Mouse (Mus musculus) gastrocnemius, postnatal 36 days (tissue): ENCODE measurements around the gene Tex37. TPM values are rescaled to one million over a fixed set of nuclear protein-coding genes. Genes with fewer than 3 reads are reported as not detected.

ENCODE experiments used
- DNase-seq, 2 experiments: peaks; one replicate each; pipeline ENCODE4 v3.0.0; 2022
- intact Hi-C: fragments of 180-260 bp; cut with DNase I; formaldehyde crosslinking; loops from one replicate; pipeline ENCODE4 v1.15.1; 2025
- total RNA-seq, 2 experiments: library from RNA; stranded (reverse); gene quantifications; 2 replicates each; pipeline ENCODE4 v1.2.3; 2021

Gene Tex37
- total RNA-seq, 2 experiments from 2014 or later, result not detected

GRCm38 (mm10) chr6:70899594-70900003, 19.1 kb downstream of the Tex37 start:
- intact Hi-C loops, result no loop called here
- DNase-seq, result no peak

DNA sequence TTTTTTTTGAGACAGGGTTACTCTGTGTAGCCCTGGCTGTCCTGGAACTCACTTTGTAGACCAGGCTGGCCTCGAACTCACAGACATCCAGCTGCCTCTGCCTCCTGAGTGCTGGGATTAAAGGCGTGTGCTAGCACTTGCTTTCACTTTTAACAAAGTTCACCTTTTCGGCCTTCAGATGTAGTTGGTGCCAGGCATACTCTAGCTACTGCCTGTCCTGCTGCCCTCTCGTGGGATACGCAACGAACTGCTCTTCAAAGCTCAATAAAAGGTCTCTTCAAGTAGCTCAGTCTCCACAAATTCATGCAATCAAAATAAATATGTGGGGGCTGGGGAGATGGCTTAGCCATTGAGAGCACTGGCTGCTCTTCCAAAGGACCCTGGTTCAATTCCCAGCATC, 20.6 kb downstream of the Tex37 start:
- intact Hi-C loops, result no loop called here
- no peak for DNase-seq

GRCm38 (mm10) chr6:70887993-70888392, 30.7 kb downstream of the Tex37 start:
- no peak for DNase-seq
- intact Hi-C loops, result no loop called here

DNA sequence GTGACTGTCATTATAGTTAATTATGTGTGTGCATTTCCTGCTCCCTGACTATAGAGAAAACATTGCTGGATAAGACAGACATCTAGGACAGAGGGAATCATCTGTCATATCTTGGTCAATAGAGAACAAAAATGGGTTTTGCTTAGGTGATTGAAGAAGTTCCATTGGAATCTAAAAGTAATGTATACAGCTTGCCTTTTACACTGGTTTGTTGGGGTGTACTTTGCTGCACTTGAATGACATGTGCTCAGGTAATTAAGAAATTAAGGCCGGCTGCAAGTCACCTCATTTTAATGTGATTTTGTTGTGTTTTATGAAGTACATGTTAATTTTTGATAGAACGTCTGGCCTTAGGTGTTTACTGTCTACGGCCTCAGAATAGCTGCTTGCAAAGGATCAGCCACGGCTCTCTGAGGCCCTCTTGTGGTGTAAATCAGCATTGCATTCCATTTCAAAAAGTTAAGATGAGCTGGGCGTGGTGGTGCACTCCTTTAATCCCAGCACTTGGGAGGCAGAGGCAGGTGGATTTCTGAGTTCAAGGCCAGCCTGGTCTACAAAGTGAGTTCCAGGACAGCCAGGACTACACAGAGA, 37.9 kb downstream of the Tex37 start:
- DNase-seq, result peak; percentile 39 to 51
- intact Hi-C loops, result loop anchor here (1.0 kb wide), 1 partner anchor 70 kb away; no protein-coding TSS in a partner anchor

GRCm38 (mm10) chr6:70875017-70875416, 43.7 kb downstream of the Tex37 start:
- intact Hi-C loops, result no loop called here
- DNase-seq, result no peak

DNA sequence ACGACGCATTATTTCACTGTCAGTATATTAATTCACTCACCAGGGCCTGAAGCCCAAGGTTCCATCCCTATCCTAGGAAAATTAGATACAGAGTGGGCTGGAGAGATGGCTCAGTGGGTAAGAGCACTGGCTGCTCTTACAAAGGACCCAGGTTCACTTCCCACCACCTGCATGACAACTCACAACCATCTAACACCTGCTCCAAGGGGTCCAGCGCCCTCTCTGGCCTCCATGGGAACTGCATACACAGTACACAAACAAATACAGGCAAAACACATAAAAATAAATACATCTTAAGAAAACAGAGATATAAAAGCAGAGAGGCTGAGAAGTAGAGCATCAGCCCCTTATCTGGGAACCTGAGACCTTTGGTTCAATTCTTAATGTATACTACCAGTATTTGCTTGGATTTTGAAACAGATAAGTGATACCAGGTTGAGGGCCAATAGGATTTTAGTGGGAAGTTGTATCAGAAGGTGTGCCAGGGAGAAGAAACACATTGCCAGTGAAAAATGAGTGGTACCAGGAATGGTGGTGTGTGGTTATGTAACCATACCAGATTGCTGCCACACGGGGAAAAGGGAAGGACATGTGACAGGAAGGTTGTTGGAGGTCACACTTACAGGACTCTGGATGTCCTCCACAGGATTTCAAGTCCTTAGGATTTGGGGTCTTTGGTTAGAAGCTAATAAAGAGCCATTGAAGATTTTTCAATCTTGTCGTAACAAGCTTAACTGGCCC, 44.5 kb downstream of the Tex37 start:
- no peak for DNase-seq
- intact Hi-C loops, result no loop called here

GRCm38 (mm10) chr6:70872570-70872969, 46.2 kb downstream of the Tex37 start:
- intact Hi-C loops, result no loop called here
- no peak for DNase-seq

DNA sequence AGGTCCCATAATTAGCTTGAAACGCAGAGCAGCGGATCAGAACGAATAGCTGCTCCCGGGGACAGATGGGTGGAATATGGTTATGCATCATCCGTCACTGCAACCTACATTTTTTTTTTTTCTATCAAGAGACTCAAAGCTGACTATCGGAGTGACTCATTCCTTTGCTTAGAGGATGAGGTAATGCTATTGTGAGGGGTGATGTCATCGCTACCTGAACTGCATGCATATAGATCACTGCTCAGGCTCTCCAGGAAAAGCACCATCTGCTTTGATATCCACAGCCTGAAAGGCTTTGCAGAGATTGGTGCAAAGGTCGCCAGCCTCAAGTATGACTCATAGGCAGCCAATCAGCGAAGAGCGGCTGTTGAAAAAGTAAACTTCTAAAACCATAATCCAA, 46.6 kb downstream of the Tex37 start:
- DNase-seq, result no peak

DNA sequence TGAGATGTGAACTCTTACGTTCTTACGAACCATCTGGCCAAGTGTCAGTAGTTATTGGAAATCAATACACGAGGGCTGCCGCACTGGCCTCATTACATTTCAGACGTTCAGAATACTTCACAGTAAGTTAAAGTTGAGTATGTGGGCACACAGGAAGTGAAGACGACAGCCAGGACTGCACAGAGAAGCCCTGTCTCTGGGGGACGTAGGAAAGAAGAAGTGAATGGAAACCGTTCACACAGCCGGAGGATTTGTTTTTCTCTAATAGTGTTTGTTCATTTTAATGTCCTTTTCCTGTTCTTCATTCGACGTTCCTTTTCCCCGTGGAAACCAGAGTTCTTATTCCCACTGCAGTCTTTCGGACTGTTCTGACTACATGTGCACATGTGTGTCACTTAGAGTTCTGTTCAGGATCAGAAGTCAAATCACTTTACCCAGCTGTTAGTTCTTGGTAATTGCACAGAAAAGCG, 47.2 kb downstream of the Tex37 start:
- intact Hi-C loops, result no loop called here
- no peak for DNase-seq

More for the DNA sequence above, 46.6 kb downstream of the Tex37 start:
- intact Hi-C loops, result no loop called here

- no peak for DNase-seq
- intact Hi-C loops, result no loop called here
Measured at GRCm38 (mm10) chr6:70867297-70867696, 51.4 kb downstream of the Tex37 start.

GRCm38 (mm10) chr6:70866761-70867160, 52.0 kb downstream of the Tex37 start:
- no peak for DNase-seq
- intact Hi-C loops, result no loop called here

GRCm38 (mm10) chr6:70864285-70864684, 54.4 kb downstream of the Tex37 start:
- no peak for DNase-seq
- intact Hi-C loops, result no loop called here

Other genes with a start within 250 kb of the Tex37 start
- 10 to 100 TPM; 12.1 to 16.3 TPM for gene Rpia, start 126.7 kb downstream of the Tex37 start, total RNA-seq
- gene Eif2ak3, start 74.4 kb downstream of the Tex37 start, total RNA-seq, result 1 to 10 TPM; 3.8 to 4.0 TPM
- not detected for gene Foxi3, start 37.6 kb upstream of the Tex37 start, total RNA-seq
- 1 to 10 TPM; 6.0 to 6.8 TPM for gene Thnsl2, start 225.5 kb upstream of the Tex37 start, total RNA-seq